Mouse (Mus musculus) layer of hippocampus, adult 11-12 months (tissue): ENCODE measurements around the gene Kdm5b.

ENCODE experiments used
- DNase-seq: peaks from one replicate; pipeline ENCODE4 v3.0.0; 2022; ENCODE audit warnings: low spot score

Gene Kdm5b

GRCm38 (mm10) chr1:134647591-134647990 lies 87.6 kb downstream of the Kdm5b start:
- DNase-seq = no peak

- DNase-seq = no peak
These were observed 90.8 kb downstream of the Kdm5b start for GRCm38 (mm10) chr1:134650816-134651215.

GRCm38 (mm10) chr1:134651268-134651850 lies 91.4 kb downstream of the Kdm5b start:
- DNase-seq = no peak

- DNase-seq = no peak
These were observed 92.0 kb downstream of the Kdm5b start for GRCm38 (mm10) chr1:134651851-134652398.

GRCm38 (mm10) chr1:134653603-134654257 lies 93.8 kb downstream of the Kdm5b start:
- no peak for DNase-seq

- DNase-seq = no peak
These were observed 98.9 kb downstream of the Kdm5b start for GRCm38 (mm10) chr1:134658841-134659240.

GRCm38 (mm10) chr1:134660163-134660562 lies 100.2 kb downstream of the Kdm5b start:
- DNase-seq = no peak

- DNase-seq = no peak
These were observed 111.5 kb downstream of the Kdm5b start for GRCm38 (mm10) chr1:134671234-134672070.

- no peak for DNase-seq
These were observed 114.3 kb downstream of the Kdm5b start for GRCm38 (mm10) chr1:134674312-134674711.

GRCm38 (mm10) chr1:134679445-134679844 lies 119.5 kb downstream of the Kdm5b start:
- DNase-seq = peak; percentile 28

GRCm38 (mm10) chr1:134680617-134681016 lies 120.6 kb downstream of the Kdm5b start:
- DNase-seq = no peak

GRCm38 (mm10) chr1:134682460-134682859 lies 122.5 kb downstream of the Kdm5b start:
- DNase-seq = peak; percentile 13
